Mouse (Mus musculus) urinary bladder, postnatal 14 days (tissue): ENCODE results near the gene Tlx3.

Source experiments
- DNase-seq: peaks from one replicate; pipeline ENCODE4 v3.0.0; 2021; ENCODE audit warnings: low spot score

Tlx3 gene

DNA sequence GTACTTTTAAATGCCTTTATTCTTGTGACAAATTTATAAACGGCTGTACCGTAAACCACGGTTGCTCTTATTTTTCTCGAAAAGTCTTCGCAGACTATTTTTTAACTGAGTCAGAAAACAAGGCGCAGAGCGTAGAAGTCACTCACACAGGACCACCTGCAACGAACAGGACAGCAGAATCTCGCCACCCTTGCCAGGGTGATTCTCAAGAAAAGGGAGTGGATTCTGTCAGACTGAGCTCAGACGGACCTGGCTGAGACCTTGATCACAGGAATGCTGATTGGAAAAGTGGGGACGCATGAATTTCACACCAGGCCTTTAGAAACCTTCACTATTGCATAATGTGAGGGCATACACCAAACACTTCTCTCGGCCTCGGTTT lies 6.3 kb downstream of the Tlx3 start:
- DNase-seq = no peak

DNA sequence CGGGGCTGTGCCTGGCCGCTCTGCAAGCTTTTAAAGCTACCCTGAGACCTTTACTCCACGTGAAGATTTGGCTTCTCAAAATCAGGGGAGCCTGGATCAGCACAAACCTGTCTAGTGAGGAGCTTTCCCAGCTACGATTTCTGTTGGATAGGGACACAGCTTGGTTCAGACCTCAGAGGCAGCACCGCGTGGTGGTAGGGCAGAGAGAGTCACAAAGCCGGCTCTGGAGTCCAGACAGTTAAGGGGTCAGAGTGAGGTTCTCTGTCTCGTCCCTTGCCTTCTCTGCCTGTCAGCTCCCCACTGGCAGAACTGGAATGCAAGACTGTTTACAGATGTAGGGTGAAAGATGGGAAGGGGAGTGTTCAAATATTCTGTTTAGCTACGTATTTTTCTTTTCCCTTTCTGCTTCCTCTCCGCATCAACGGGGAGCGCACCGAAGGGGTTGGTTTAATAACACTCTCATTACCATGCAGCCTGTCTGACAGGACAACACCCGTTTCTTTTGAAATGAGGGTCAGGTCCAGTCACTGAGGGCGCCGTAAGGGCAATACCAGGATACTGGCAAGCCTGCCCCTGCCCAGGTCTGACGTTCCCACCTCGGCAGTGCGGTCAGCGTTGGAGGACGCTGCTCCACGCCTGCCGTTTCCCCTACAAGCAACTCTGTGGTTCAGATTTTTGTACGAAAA lies 6.8 kb downstream of the Tlx3 start:
- DNase-seq = no peak

DNA sequence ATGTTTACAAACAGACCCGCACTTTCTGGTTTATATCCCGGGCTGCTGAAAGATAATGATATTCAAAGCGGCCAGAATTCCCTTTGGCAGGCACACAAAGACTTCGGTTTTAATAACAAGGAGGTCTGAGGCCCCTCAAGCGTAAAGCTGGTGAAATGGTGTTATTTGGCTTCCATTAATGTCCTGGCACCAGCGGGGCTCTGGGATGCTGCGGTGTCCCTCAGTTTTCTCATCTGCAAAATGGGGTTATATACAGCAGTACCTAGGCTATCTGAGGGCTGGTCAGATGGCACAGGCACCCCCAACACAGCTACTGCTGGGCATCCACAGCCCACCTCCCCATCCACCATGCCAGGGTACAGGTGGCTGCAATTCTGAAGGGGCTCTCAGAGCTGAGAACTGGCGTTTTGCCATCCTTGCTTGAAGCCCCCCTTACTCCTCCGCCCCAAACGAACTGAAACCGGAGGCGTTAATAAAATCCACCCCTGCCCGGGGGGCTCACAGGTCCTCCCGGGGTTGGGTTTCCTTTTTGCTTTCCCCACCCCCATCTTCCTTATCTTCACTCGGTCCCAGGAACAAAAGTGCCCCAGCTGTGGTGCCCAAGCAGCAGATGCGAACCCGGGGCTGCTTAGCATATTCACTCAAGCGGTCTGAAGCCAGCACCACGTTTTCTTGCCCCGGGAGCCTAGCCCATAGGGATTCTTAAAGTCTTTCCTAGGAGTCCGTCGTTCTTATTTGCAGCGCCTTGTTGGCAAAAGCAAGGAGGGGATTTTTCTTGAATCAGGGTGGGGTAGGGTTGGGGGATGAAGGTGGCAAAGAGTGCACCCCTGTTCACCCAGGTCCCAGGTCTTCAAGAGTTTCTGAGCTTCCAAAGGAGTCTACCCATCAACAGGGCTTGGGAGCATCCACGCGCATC lies 7.6 kb downstream of the Tlx3 start:
- DNase-seq = no peak

DNA sequence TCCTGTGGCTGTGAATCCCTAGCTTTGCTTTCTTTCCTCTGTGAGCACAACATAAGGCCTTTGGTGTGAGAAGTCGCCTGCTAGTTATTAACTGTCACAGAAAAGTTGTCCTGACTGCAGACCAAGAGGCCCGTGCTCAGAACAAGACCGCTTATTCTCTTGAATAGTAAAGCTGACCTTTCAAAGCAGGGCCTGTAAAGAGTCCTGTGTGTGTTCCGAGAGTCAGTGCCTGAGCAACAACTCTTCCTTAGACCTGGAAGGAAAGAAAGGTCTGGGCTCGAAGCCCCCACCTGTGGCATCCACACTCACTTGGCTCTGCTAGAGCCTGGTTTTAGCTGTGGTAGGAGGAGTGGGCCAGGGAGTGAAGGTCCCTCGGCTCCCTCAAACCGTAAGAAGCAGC lies 8.3 kb downstream of the Tlx3 start:
- no peak for DNase-seq

DNA sequence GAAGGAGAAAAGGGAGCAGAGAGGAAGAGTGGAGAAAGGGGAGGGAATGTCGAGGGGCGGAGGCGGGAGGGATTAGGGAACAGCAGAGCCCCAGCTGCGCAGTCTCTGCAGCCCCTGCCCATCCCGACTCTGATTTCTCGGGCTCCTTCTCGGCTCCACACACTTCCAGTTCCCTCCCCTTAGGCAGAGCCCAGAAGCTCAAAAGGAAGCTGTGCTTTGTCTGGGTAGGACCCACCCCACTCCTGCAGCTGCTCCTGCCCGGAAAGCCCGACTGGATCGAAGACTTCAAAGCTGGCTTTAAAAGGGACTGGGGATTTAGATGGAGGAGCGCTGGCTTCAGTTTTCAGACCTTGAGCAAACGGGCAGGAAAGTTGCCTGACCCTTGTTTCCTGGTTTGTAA lies 9.7 kb downstream of the Tlx3 start:
- no peak for DNase-seq

DNA sequence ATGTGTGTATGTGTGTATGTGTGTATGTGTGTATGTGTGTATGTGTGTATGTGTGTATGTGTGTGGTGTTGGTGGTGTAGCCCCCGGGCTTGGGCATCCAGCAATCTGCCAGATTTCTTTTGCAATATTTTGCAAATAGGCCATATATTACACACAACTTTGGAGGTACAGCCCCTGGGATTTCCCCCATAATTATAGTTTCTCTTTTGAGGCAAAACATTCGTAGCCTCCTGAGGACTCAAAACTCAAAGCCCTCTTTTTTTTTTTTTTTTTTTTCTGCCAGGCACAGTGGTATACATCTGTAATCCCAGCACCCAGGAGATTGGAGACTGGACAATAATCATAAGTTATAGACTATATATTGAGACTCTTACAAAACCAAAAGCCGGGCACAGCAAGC lies 21.6 kb downstream of the Tlx3 start:
- DNase-seq = no peak

DNA sequence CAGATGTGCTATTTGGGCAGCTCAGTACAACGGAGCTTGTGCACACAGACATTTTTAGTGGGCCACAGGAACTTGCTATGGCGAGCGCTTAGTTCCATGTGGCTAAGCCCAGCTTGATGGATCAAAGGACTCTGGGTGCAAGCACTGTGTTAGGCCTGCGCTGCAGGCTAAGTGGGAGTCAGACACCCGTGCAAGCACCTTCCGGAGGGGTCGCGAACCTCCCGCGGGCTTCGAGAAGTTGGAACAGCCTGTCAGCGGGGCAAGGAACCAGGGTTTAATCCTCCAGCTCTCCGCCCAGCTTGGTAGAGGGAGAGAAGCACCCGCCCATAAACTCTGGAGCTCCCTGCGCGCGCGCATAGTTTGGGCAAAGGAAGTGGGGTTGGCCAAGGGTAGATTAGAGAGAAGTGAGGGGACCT lies 22.7 kb downstream of the Tlx3 start:
- no peak for DNase-seq

DNA sequence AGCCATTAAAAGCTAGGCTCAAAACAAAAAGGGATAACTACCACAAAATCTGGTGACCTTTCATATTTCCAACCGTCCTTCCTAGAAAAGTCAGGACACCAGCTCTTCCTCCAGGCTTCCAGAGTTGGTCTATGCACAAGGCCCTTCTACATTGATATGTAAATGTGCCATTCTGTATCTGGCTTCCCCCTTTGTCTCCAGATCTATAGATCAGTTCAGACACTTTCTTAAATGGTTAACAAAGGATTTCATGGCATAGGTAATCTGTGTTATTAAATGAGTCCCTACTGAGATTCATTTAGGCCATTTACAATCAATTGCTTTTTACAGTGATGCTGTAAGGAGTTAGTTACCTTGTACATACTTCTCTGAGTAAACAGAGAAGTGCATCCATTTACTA lies 23.6 kb downstream of the Tlx3 start:
- no peak for DNase-seq

DNA sequence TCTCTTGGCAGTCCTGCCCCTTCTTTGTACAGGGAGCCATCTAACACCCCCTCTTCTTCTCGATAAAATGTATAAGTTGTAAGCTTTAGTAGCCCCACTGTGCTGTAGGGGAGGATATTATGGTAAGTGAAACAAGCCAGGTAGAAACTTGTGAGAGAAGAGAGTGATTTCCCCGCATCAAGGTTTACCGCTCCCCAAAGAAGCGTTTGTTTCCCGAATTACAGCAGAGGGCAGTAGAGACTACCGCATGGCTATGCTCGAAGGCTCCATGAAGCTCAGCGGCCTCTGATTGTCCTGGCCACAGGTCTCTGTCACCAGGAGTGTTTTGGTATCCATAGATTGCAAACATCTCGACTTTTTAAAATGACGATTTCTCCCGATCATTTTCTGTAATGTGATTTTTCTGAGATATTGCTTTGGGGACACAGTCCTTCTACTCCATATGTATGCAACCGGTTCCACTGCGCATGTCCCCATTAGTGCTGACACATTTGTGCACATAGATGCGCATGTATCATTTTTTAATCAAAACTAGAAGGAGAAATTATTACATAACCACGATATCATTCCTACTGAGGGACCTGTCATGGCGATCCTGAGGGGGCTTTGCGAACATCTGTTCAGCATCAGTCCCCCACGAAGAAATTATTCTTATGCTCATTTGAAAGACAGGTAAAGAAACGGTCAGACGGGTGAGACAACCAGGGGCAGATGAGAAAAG lies 26.7 kb downstream of the Tlx3 start:
- peak; percentile 37 for DNase-seq

DNA sequence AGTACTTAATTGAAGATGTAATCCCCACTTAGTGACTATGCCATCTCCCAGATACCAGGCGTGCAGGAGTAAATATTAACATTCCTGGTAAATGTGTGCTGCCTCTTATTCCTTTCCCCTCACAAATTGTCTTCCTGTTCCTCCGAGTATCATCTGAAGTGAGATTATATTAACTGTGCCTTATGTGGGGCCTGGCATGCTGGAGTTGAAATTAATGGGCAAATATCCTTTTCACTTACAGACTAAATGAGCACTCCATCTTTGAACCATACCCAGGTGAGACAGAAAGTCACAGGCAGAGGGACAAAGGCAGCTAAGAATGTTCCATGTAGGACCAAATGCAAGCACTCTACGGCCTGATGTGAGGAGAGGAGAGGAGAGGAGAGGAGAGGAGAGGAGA lies 27.6 kb downstream of the Tlx3 start:
- no peak for DNase-seq

DNA sequence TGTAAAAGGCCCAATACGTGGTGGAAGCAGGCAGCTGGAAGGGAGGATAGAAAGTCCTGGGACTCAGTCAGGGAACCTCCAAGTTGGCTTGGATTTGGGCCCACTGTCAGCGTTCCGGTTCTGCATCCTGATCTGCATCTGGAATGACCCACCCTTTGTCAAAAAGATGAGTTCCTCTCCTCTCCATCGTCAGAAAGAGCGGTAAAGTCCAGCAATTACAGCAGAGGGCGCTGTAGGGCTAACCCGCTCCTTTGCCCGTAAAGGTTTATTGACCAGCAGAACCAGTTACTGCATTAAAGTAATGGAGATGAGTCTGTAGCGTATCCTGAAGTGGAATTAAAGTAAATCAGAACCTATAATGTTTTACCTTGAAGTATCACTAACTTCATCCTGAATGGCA lies 32.9 kb downstream of the Tlx3 start:
- peak; percentile 60 for DNase-seq

DNA sequence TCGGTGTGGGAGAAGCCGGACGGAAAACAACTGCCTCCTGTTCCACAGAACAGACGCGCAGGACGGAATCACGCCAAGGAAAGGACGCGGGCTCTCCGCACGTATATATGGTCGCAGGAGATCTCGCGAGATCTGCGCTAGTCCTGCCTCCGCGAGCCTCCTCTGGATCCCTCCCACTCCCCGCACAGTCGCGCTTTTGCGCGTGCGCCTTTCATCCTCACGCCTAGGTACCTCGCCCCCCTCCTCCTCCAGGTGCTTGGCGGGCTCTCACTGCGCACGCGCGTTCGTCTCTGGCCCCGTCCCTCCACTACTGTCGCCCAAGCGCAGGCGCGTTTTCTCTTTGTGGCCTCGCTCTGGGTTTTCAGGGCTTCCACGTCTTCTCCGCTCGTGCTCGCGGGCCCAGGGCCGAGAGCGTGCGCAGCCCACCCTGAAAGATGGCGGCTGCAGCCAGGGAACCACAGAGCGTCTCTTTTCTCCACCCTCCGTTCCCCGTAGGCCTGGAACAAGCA lies 40.3 kb downstream of the Tlx3 start, which contains the start of gene Npm1:
Npm1 (minus strand) TSS at position 209 of the 509 bp plus-strand sequence.
- DNase-seq = peak; percentile 100

DNA sequence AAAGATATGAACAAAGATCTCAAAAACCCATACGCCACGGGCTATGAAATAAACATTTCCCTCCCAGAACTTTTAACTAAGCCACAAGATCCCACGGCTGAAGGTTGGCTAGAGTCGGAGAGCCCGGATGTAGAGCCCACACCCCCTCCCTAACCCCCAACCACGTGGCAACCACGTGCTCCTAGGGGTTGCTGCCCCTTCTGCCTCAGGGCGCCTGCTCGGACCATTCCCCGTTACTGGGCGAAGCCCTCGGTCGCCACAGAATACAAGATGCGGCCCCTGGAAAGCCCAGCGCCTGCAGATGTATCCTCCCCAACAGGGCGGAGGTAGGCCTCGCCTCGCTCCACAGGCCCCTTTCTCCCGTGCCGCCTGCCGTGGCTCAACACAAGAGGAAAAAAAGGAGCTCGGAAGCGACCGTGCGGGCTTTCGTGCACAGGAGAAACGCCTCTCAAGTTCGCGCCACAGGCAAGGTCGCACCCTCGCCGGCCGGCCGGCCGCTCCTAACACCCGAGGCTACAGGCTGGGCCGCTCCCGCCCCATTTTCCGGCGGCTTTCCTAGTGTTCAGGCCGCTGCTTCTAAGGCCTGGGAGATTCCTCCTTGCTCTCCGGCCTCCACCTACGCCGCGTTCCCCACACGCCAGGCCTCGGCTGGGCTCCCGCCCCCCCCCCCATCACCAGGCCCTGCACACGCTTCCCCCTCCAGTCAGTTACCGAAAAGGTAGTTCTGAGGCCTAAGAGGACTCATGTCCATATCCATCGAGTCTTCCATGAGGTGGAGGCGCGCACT lies 41.0 kb downstream of the Tlx3 start:
- DNase-seq = peak; percentile 68

DNA sequence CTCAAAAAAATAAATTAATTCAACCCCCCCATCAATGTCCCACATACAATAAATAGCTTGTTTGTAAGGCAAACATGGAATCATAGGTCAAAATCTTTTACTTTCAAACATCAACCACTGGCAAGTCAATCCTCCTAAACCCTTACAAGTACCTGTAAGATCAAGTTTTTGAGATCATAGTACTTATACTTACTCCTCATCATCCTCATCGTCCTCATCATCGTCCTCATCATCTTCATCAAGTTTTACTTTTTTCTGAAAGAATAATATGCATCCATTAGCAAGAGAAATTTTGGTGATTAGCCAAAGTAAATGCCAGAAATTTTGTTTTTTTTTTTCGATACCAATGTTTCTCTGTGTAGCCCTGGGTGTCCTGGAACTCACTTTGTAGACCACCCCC lies 43.6 kb downstream of the Tlx3 start:
- DNase-seq = no peak

DNA sequence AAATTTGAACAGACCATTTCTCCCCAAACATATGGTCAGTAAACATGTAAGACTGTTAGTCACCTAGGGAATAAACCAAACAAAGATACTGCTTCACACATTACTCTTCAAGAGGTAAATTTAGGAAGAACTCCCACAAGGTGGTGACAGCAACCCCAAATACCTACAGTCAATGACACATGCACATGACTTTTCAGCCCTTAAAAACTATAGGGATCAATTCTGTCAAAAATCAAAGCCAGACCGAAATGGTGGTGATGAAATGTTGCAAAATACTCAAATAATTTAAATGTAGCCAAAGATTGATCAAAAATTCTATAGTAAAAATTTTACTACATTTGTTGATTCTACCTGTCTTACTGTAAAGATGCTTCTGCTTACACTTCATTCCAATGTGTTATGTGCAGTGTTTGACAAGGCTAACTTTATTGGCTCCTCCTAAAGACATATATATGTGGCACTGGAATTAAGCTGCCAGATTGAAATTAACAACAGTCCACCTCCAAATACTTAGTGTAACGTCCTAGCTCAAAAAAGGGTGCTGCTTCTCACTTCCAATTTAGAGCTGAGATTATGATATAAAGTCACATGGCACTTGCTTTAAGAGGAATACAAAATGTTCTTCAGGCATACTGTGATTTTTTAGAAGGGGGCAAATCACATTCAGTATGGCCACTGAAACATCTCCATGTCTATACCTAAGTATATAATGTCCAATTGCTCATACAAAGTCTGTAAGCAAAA lies 45.8 kb downstream of the Tlx3 start:
- DNase-seq = no peak

DNA sequence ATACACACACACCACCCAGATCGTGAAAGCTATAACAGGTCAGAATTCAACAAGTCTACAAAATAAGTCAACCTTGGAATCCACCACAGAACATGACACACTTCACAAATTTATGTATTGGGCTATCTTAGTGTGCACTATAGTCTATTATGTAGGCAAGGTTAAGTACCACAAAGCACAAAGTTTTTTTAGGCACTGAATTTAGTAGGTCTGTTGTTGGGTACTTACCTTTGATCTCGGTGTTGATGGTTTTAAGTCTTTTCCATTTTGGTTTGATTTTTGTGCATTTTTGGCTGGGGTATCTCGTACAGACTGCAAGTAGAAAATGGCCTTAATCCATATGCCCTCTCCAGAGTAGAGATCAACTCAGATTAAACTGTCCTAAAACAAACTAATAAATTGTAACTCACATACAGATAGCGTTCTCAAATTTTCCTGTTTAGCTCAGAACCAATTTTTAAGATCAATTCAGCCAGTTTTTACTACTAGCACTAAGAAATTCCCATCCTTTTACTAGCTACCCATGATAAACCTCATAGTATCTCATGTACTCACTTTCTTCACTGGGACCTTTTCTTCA lies 46.9 kb downstream of the Tlx3 start:
- DNase-seq = no peak

DNA sequence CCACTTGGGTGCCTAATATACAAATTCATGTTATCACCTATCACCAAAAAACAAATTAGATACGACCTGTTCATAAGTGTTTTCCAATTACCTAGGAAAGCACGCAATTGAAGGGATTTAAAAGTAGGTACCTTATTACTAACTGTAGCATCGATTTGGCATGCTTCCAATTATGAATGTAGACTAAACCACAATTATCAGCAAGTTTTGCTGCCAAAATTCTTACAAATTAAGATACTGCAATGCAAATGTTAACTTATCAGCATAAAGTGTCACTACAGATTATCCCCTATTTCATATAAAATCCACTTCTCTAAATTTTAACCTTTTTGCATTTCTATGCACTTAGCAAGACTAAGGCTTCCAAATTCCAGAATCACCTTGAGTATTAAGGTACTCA lies 48.9 kb downstream of the Tlx3 start:
- no peak for DNase-seq

DNA sequence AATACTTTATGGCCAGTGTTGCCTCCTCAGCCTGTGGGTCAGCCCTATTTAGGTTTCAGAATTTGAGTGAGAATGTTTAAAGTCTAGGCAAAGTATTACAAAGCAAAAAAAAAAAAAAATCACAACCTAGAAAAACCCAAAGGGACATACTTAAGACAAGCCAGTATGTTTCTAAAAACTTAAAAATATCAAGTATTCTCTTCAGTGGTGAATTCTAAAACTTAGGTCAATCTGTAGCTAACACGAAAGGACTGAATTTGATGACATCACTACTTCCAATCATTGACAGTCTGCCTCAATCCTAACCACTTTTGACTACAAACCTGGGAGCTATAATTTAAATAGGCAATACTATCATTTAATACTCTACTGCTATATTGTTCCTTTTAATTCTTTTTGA lies 50.4 kb downstream of the Tlx3 start:
- no peak for DNase-seq

DNA sequence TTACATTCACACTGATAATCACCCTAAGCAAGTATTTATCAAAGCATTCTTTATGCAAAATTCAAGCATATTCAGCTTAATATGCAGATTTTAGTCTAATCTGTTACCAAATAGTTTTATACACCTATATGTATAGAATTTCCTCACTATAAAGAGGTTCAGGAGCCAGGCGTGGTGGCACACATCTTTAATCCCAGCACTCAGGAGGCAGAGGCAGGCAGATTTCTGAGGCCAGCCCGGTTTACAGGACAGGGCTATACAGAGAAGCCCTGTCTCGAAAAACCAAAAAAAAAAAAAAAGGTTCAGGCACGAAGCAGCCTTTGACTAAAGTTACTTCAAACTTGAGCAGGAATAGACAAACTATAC lies 51.6 kb downstream of the Tlx3 start:
- DNase-seq = no peak

DNA sequence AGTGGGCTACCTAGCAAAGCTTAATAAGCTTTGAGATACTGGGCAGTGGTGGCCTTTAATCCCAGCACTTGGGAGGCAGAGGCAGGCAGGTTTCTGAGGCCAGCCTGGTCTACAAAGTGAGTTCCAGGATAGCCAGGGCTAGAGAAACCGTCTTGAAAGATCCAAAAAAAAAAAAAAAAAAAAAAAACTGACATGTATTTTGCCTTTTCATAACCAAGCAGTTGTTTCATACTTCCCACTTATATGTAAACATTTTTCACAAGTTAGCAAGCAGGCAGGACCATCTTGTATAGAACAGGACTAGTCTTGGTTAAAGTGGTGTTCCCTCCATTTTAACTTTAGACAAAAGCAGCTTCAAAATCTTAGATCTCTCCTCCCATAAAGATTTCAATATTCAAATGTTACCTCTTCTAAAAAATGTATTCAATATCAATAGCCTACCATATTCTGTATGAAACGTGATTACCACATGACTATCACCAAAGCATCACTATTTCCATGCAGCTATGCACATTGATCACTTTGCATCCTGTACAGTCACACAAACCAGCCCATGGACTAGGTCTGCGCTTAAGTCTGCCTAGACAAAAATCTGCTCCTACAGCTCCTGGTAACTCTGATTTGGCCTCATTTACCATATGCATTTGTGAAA lies 52.1 kb downstream of the Tlx3 start:
- DNase-seq = no peak
